ENCODE assay signal across 12 mouse cellular contexts in the genomic region with DNA sequence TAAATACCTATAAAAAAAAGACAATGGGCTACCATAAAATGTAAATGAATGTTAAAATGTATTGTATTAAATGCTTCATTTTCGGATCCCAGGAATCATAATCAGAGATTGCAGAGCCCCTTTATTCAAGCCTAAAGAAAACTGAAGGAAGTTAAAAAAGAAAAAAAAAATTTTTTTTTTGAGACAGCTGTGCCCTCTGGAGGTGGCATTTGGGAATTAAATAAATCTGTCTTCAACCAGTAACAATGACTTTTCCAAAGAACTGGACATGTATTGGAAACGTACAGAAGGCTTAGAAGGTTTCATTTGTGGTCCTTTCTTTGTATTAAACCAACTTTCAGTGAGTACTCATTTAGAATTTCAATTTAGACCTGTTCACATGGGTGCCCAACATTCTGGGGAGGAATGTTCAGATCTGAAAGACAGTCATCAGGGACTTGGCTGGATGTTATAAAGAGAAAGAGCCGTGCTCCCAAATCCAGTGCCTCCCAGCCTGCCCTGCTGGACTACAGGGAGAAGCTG.
DNase-seq lines count a peak whose midpoint lies in the region; ATAC-seq and TF ChIP-seq lines count a peak whose summit lies in the region.
"Had no signal": no experiment of that assay in that cellular context is flagged by ENCODE, and none has a peak within 500 bp of the region (broad histone marks: within the 10 kb centered on the region; RNA-seq: fewer than 3 reads in every experiment).

No protein-coding gene starts in this region.

- no peaks in the 10 kb centered on the region for H3K36me3 ChIP-seq in forebrain, embryonic 15.5 days
- H3K36me3 ChIP-seq in neural tube, embryonic 15.5 days = no peaks in the 10 kb centered on the region
- H3K36me3 ChIP-seq: heart, embryonic 13.5 days had no signal

- H3K27ac ChIP-seq in layer of hippocampus, adult 2 months = no peak overlapping the region
- peak overlapping the region; percentile 24; the same call in 1 of the 2 replicates for H3K27ac ChIP-seq in forebrain, embryonic 15.5 days (replicated peaks)
- 0 out of 2 replicates have a peak overlapping the region, but pooled peaks have one; percentile 1 for H3K27ac ChIP-seq in neural tube, embryonic 15.5 days (replicated peaks)
- H3K27ac ChIP-seq: heart, embryonic 13.5 days had no signal

- H3K27me3 ChIP-seq in forebrain, embryonic 15.5 days = no peaks in the 10 kb centered on the region
- H3K27me3 ChIP-seq in neural tube, embryonic 15.5 days (replicated peaks) = no peaks in the 10 kb centered on the region
- H3K27me3 ChIP-seq: heart, embryonic 13.5 days had no signal

- no peak overlapping the region for H3K4me3 ChIP-seq in layer of hippocampus, adult 2 months
- no peak overlapping the region for H3K4me3 ChIP-seq in forebrain, embryonic 15.5 days
- no peak overlapping the region for H3K4me3 ChIP-seq in neural tube, embryonic 15.5 days (replicated peaks)
- H3K4me3 ChIP-seq: heart, embryonic 13.5 days had no signal

- no peak for ATAC-seq in forebrain, embryonic 15.5 days (replicated peaks)
- no peak for ATAC-seq in neural tube, embryonic 15.5 days (ENCODE audit: low FRiP score)
- no peak for ATAC-seq in monocyte, adult 5-6 weeks (replicated peaks; ENCODE audit: insufficient number of reproducible peaks, low FRiP score, low TSS enrichment, poor library complexity, severe bottlenecking)

- H3K4me1 ChIP-seq in forebrain, embryonic 15.5 days = 0 out of 2 replicates have a peak, but pooled peaks cover 3% of the 10 kb centered on the region
- peaks cover 9% of the 10 kb centered on the region for H3K4me1 ChIP-seq in neural tube, embryonic 15.5 days
- H3K4me1 ChIP-seq: heart, embryonic 13.5 days had no signal

- no peaks in the 10 kb centered on the region for H3K9me3 ChIP-seq in forebrain, embryonic 15.5 days
- H3K9me3 ChIP-seq in neural tube, embryonic 15.5 days (replicated peaks) = no peaks in the 10 kb centered on the region
- H3K9me3 ChIP-seq: heart, embryonic 13.5 days had no signal

- no peak overlapping the region for H3K4me2 ChIP-seq in forebrain, embryonic 15.5 days (replicated peaks)
- no peak overlapping the region for H3K4me2 ChIP-seq in neural tube, embryonic 15.5 days
- H3K4me2 ChIP-seq: heart, embryonic 13.5 days had no signal

- DNase-seq in cerebellum, postnatal 10 days = peak; percentile 34 to 55
- no peak for DNase-seq in cerebellum, adult 11 months
- peak in 1 of 2 experiments; percentile 26 for DNase-seq in layer of hippocampus, adult 2 months (ENCODE audit: low spot score in 2 of 2)
- no peak for DNase-seq in layer of hippocampus, adult 11-12 months (ENCODE audit: low spot score)
- no peak for DNase-seq in layer of hippocampus, adult 9-10 months (ENCODE audit: low spot score)
- DNase-seq: kidney, adult 2 months; left cerebral cortex, postnatal 4 days; lung, postnatal 4 days had no signal

- WGBS in forebrain, embryonic 15.5 days = 10% methylated on average over 3 of the region's 3 CpGs
- WGBS in neural tube, embryonic 15.5 days = 28% methylated on average over 3 of the region's 3 CpGs

- H3K9ac ChIP-seq in forebrain, embryonic 15.5 days (replicated peaks) = no peak overlapping the region
- no peak overlapping the region for H3K9ac ChIP-seq in neural tube, embryonic 15.5 days (replicated peaks)
- H3K9ac ChIP-seq: heart, embryonic 13.5 days had no signal

- TF ChIP-seq CTCF in layer of hippocampus, adult 2 months (conservative IDR thresholded peaks at IDR 0.05) = peak; percentile 83

Comparison
In these comparisons a context has a peak if more than half of its experiments do, and no peak if none do; other contexts are left out.
1. DNase-seq: peak in cerebellum, postnatal 10 days (2 of 2); none in cerebellum, adult 11 months (single experiment), layer of hippocampus, adult 11-12 months (single experiment) and layer of hippocampus, adult 9-10 months (single experiment).